Mouse (Mus musculus) olfactory bulb, adult 2 months (tissue): Measurements from ENCODE around the gene Tcte2.

ENCODE experiments used
- CTCF ChIP-seq: fragments of 200-500 bp; IDR thresholded peaks from 2 replicates; pipeline ENCODE4 v1.5.1; 2012; ENCODE audit warnings: low read depth, mild to moderate bottlenecking, low read length, moderate library complexity; ENCODE audit not compliant: insufficient read depth
- POLR2A ChIP-seq: fragments of 200-500 bp; IDR thresholded peaks from 2 replicates; pipeline ENCODE4 v1.6.1; 2012; ENCODE audit warnings: mild to moderate bottlenecking, low read depth, low read length, moderate library complexity; ENCODE audit not compliant: insufficient read depth

GRCm38 (mm10) chr17:13733971-13734370 lies 27.7 kb downstream of the Tcte2 start:
- TF ChIP-seq POLR2A, result no peak
- TF ChIP-seq CTCF, result no peak
